ENCODE assay signal across 10 mouse cellular contexts in the genomic region with DNA sequence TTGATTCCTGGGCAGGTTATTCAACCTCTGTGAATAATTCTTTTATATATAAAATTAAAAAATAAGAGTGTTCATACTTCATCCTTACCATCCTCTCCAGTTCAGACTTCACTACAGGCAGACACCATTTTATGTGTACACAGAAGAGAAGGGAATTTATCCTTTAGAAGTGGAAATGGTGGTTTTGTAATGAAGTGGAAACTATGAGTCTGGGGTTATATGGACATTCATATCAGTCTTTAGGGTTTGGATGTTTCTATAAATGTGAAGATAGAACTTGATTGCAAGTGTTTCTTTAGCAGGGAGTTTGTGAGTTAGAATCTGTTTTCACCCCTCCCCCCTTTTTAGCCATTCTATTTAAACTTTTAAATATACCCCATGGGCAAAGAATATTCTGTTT. TPM values are rescaled to one million over a fixed set of nuclear protein-coding genes. Genes with fewer than 3 reads are reported as not detected.
DNase-seq lines count a peak whose midpoint lies in the region; ATAC-seq and TF ChIP-seq lines count a peak whose summit lies in the region.
"Had no signal": no experiment of that assay in that cellular context is flagged by ENCODE, and none has a peak within 500 bp of the region (broad histone marks: within the 10 kb centered on the region; RNA-seq: fewer than 3 reads in every experiment).

No protein-coding gene starts in this region.

- no peak for ATAC-seq in heart, embryonic 12.5 days (ENCODE audit: insufficient number of reproducible peaks, low FRiP score)
- no peak for ATAC-seq in hindbrain, embryonic 11.5 days (ENCODE audit: low FRiP score)
- no peak for ATAC-seq in liver, embryonic 16.5 days (ENCODE audit: low read depth)

- dilution Hi-C loops in CH12.LX (cut with MboI; ENCODE audit: extremely low pct_ligation_motif_present, extremely low pct_unique_long_range_greater_than_20kb, low sequenced_read_pairs): no loop called here

- peak overlapping the region; percentile 83 for H3K4me3 ChIP-seq in heart, embryonic 12.5 days
- H3K4me3 ChIP-seq in CH12.LX (replicated peaks in 1 of 3; ENCODE audit: low read depth in 2 of 3, low read length in 2 of 3, poor library complexity in 1 of 3): peak overlapping the region in 2 of 3 experiments; percentile 72 to 94
- H3K4me3 ChIP-seq in hindbrain, embryonic 11.5 days (ENCODE audit: low read depth, low read length): no peak overlapping the region
- H3K4me3 ChIP-seq in liver, embryonic 16.5 days (ENCODE audit: low read depth, low read length): peak overlapping the region; percentile 99

- no peak for TF ChIP-seq CTCF in CH12.LX (conservative IDR thresholded peaks at IDR 0.05 in 1 of 2, IDR thresholded peaks at IDR 0.05 in 1 of 2; ENCODE audit: low read depth in 2 of 2, low read length in 2 of 2)

- TF ChIP-seq POLR2A in CH12.LX (IDR thresholded peaks at IDR 0.05; ENCODE audit: low read depth, low read length): no peak

- peaks cover 48% of the 10 kb centered on the region for H3K79me2 ChIP-seq in CH12.LX (replicated peaks; ENCODE audit: control insufficient read depth, extremely low read depth, insufficient read depth, poor library complexity, severe bottlenecking)

- DNase-seq in heart, adult 11 months: no peak
- DNase-seq in CH12.LX (ENCODE audit: extremely low read depth): no peak
- no peak for DNase-seq in hindbrain, embryonic 11.5 days (ENCODE audit: low spot score)
- no peak for DNase-seq in frontal cortex, postnatal 14 days (ENCODE audit: low spot score in 2 of 2)
- DNase-seq in layer of hippocampus, postnatal 10 days (ENCODE audit: low spot score in 2 of 2): no peak
- DNase-seq in gastrocnemius, postnatal 36 days: no peak
- DNase-seq: lung, postnatal 4 days; spleen, adult 18-20 months had no signal

- H3K4me2 ChIP-seq in heart, embryonic 12.5 days: peak overlapping the region; percentile 76
- H3K4me2 ChIP-seq in CH12.LX (ENCODE audit: insufficient read depth, low read depth, poor library complexity, severe bottlenecking): peak overlapping the region; percentile 82
- H3K4me2 ChIP-seq in hindbrain, embryonic 11.5 days (replicated peaks; ENCODE audit: low read depth, low read length): peak overlapping the region; percentile 61; the same call in 1 of the 2 replicates
- H3K4me2 ChIP-seq in liver, embryonic 16.5 days (ENCODE audit: low read depth, low read length): peak overlapping the region; percentile 72

- no peak for TF ChIP-seq RAD21 in CH12.LX (IDR thresholded peaks at IDR 0.05; ENCODE audit: low read depth, low read length)

- in situ Hi-C loops in CH12.LX (cut with MboI; ENCODE audit: low pct_ligation_motif_present, low pct_unique_long_range_greater_than_20kb, low sequenced_read_pairs): no loop called here

- peak; percentile 24; the same call in 1 of the 2 replicates for TF ChIP-seq EP300 in CH12.LX (IDR thresholded peaks at IDR 0.05; ENCODE audit: low read length)

- no peak overlapping the region for H3K9ac ChIP-seq in heart, embryonic 12.5 days
- peak overlapping the region; percentile 53 for H3K9ac ChIP-seq in CH12.LX (ENCODE audit: insufficient read depth, low read depth)
- H3K9ac ChIP-seq in hindbrain, embryonic 11.5 days (ENCODE audit: low read depth, low read length): no peak overlapping the region
- H3K9ac ChIP-seq in liver, embryonic 16.5 days (ENCODE audit: low read depth, low read length): peak overlapping the region; percentile 22; the same call in 1 of the 2 replicates

- no peaks in the 10 kb centered on the region for H3K9me3 ChIP-seq in heart, embryonic 12.5 days (replicated peaks)
- no peaks in the 10 kb centered on the region for H3K9me3 ChIP-seq in CH12.LX (replicated peaks; ENCODE audit: low read length)
- H3K9me3 ChIP-seq in hindbrain, embryonic 11.5 days (ENCODE audit: control insufficient read depth, low read length): no peaks in the 10 kb centered on the region
- H3K9me3 ChIP-seq in liver, embryonic 16.5 days (replicated peaks; ENCODE audit: control insufficient read depth, low read length): no peaks in the 10 kb centered on the region

- H3K27ac ChIP-seq in heart, embryonic 12.5 days (ENCODE audit: poor library complexity, severe bottlenecking): no peak overlapping the region
- no peak overlapping the region for H3K27ac ChIP-seq in CH12.LX (ENCODE audit: insufficient read depth, low read depth)
- H3K27ac ChIP-seq in hindbrain, embryonic 11.5 days (ENCODE audit: low read depth, low read length): no peak overlapping the region
- H3K27ac ChIP-seq in liver, embryonic 16.5 days (ENCODE audit: low read length): no peak overlapping the region

- intact Hi-C loops in gastrocnemius, postnatal 36 days (cut with DNase I): no loop called here

- H3K4me1 ChIP-seq in heart, embryonic 12.5 days (replicated peaks): peaks cover 17% of the 10 kb centered on the region
- peaks cover 13 to 56% of the 10 kb centered on the region in 2 experiments for H3K4me1 ChIP-seq in CH12.LX (ENCODE audit: control insufficient read depth in 1 of 2, insufficient read depth in 2 of 2)
- no peaks in the 10 kb centered on the region for H3K4me1 ChIP-seq in hindbrain, embryonic 11.5 days (replicated peaks; ENCODE audit: control insufficient read depth, insufficient read depth, low read length)
- H3K4me1 ChIP-seq in liver, embryonic 16.5 days (ENCODE audit: control insufficient read depth, low read depth, low read length): peaks cover 20% of the 10 kb centered on the region

- no peaks in the 10 kb centered on the region for H3K27me3 ChIP-seq in heart, embryonic 12.5 days (replicated peaks)
- no peaks in the 10 kb centered on the region for H3K27me3 ChIP-seq in CH12.LX (replicated peaks)
- no peaks in the 10 kb centered on the region for H3K27me3 ChIP-seq in hindbrain, embryonic 11.5 days (ENCODE audit: control insufficient read depth, insufficient read depth, low read length)
- no peaks in the 10 kb centered on the region for H3K27me3 ChIP-seq in liver, embryonic 16.5 days (ENCODE audit: control insufficient read depth, insufficient read depth, low read depth, low read length)

- peaks cover 4% of the 10 kb centered on the region; the same call in 1 of the 2 replicates for H3K36me3 ChIP-seq in heart, embryonic 12.5 days
- peaks cover 3 to 6% of the 10 kb centered on the region in 2 experiments for H3K36me3 ChIP-seq in CH12.LX (replicated peaks in 1 of 2; ENCODE audit: control insufficient read depth in 1 of 2, insufficient read depth in 1 of 2, low read length in 1 of 2)
- H3K36me3 ChIP-seq in hindbrain, embryonic 11.5 days (ENCODE audit: control insufficient read depth, insufficient read depth, low read length): no peaks in the 10 kb centered on the region
- 0 out of 2 replicates have a peak, but pooled peaks cover 2% of the 10 kb centered on the region for H3K36me3 ChIP-seq in liver, embryonic 16.5 days (ENCODE audit: control insufficient read depth, insufficient read depth)

TF ChIP-seq in CH12.LX, 34 proteins besides CTCF, POLR2A, EP300 and RAD21:
- TF ChIP-seq ZMIZ1 (IDR thresholded peaks at IDR 0.05; ENCODE audit: low read depth, low read length) (no peak), SMC3 (IDR thresholded peaks at IDR 0.05; ENCODE audit: low read depth, low read length) (no peak), RCOR1 (conservative IDR thresholded peaks at IDR 0.05; ENCODE audit: low read depth, low read length) (no peak), ZC3H11A (IDR thresholded peaks at IDR 0.05; ENCODE audit: low read depth, low read length) (no peak), USF1 (IDR thresholded peaks at IDR 0.05; ENCODE audit: low read depth, low read length) (no peak), USF2 (conservative IDR thresholded peaks at IDR 0.05; ENCODE audit: low read depth, low read length) (no peak), MAX (IDR thresholded peaks at IDR 0.05; ENCODE audit: low read length) (no peak), POLR2AphosphoS2 (IDR thresholded peaks at IDR 0.05; ENCODE audit: low read depth, low read length) (no peak), TCF12 (IDR thresholded peaks at IDR 0.05; ENCODE audit: low read depth, low read length) (no peak), ZKSCAN1 (IDR thresholded peaks at IDR 0.05; ENCODE audit: borderline replicate concordance, low read depth, low read length) (no peak), JUND (conservative IDR thresholded peaks at IDR 0.05; ENCODE audit: low read depth, low read length) (0 out of 2 replicates have a peak, but pooled peaks have one; percentile 56), IRF4 (IDR thresholded peaks at IDR 0.05; ENCODE audit: low read depth, low read length) (no peak), ETS1 (conservative IDR thresholded peaks at IDR 0.05; ENCODE audit: low read depth, low read length) (no peak), JUN (IDR thresholded peaks at IDR 0.05; ENCODE audit: insufficient read depth, low read depth, low read length) (peak; percentile 22; the same call in 1 of the 2 replicates), MYC (IDR thresholded peaks at IDR 0.05; ENCODE audit: low read depth, low read length) (no peak), MAFK (IDR thresholded peaks at IDR 0.05; ENCODE audit: insufficient replicate concordance, low read length) (no peak)

RNA-seq across cellular contexts. Expression of a gene that starts 1.7 kb away (rescaled TPM):
- 48.2 and 54.3 TPM in 2 replicates for polyA plus RNA-seq in heart, embryonic 12.5 days (2016; fragmentation: Nextera tagmentation; extraction: Ambion mirVana)
- 29.5 and 31.1 TPM in 2 replicates for total RNA-seq in CH12.LX (2012; rRNA removed)
- 67.6 and 77.0 TPM in 2 replicates for total RNA-seq in CH12.LX (2014; rRNA removed)
- polyA plus RNA-seq in CH12.LX (2012; ENCODE audit: insufficient read length, low read depth): 37.4 and 38.2 TPM in 2 replicates
- 50.6 and 60.1 TPM in 2 replicates for polyA plus RNA-seq in hindbrain, embryonic 11.5 days (2014; fragmentation: Nextera tagmentation; extraction: Ambion mirVana)
- polyA plus RNA-seq in liver, embryonic 16.5 days (2015; fragmentation: Nextera tagmentation; extraction: Ambion mirVana): 25.7 and 28.0 TPM in 2 replicates
- 10 to 100 TPM; 41.1 to 44.5 TPM for total RNA-seq in layer of hippocampus, postnatal 10 days (2021)
- total RNA-seq in gastrocnemius, postnatal 36 days (2021): 10 to 100 TPM; 16.1 to 19.7 TPM

RNA-seq across cellular contexts. Expression of a gene that starts 52.7 kb away (rescaled TPM):
- 37.8 and 40.8 TPM in 2 replicates for polyA plus RNA-seq in heart, embryonic 12.5 days (2016; fragmentation: Nextera tagmentation; extraction: Ambion mirVana)
- 64.5 and 68.6 TPM in 2 replicates for total RNA-seq in CH12.LX (2012; rRNA removed)
- total RNA-seq in CH12.LX (2014; rRNA removed): 52.6 and 52.7 TPM in 2 replicates
- polyA plus RNA-seq in CH12.LX (2012; ENCODE audit: insufficient read length, low read depth): 54.6 and 60.5 TPM in 2 replicates
- 37.5 and 40.0 TPM in 2 replicates for polyA plus RNA-seq in hindbrain, embryonic 11.5 days (2014; fragmentation: Nextera tagmentation; extraction: Ambion mirVana)
- polyA plus RNA-seq in liver, embryonic 16.5 days (2015; fragmentation: Nextera tagmentation; extraction: Ambion mirVana): 20.3 and 22.5 TPM in 2 replicates
- total RNA-seq in layer of hippocampus, postnatal 10 days (2021): 10 to 100 TPM in 1 of 2 experiments, 1 to 10 TPM in 1; 9.6 to 13.5 TPM
- 10 to 100 TPM; 28.4 to 32.1 TPM for total RNA-seq in gastrocnemius, postnatal 36 days (2021)

Comparison
In these comparisons a context has a peak if more than half of its experiments do, and no peak if none do; other contexts are left out.
1. H3K9ac ChIP-seq: peak in CH12.LX (single experiment) and liver, embryonic 16.5 days (single experiment); none in heart, embryonic 12.5 days (single experiment) and hindbrain, embryonic 11.5 days (single experiment).
2. Peak in every context shown above with its lines, with median percentiles within 50 percentile points of each other: H3K4me2 ChIP-seq.